Mouse (Mus musculus) CD4-positive helper T cell, adult 2 months (primary cell): ENCODE results near the gene Sdccag8.

Source experiments
- DNase-seq: peaks from one replicate; pipeline ENCODE4 v3.0.0-alpha.2; 2012; ENCODE audit warnings: low read depth, missing footprints, low spot score

The Sdccag8 gene

DNA sequence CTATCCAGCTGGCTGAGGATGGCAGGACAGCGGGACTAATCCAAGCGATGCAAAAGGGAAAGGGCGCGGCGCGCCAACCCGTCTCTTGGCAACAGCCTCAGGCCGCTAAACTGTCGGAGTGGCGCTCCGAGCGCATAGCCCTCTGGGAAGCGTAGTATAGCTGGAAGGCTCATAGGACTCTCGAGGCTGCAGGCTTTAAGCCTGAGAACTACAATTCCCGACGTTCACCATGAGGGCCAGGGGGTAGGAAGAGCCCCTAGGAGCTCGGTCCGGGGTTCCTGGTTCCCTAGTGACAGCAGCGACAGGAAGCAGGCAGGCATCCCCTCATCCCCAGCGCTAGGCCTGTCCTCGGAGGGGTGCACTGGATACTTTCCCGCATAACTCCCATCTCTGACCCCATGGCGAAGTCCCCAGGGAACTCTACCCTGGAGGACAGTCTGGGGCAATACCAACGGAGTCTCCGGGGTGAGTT is at the start of gene Sdccag8:
Gene Sdccag8 (plus strand): TSS at position 70 of the 472 bp plus-strand sequence.
- peak; percentile 96 for DNase-seq

GRCm38 (mm10) chr1:176774533-176774932 is 39.9 kb upstream of the Sdccag8 start:
- no peak for DNase-seq

GRCm38 (mm10) chr1:176789326-176789725 is 25.1 kb upstream of the Sdccag8 start:
- DNase-seq, result no peak

DNA sequence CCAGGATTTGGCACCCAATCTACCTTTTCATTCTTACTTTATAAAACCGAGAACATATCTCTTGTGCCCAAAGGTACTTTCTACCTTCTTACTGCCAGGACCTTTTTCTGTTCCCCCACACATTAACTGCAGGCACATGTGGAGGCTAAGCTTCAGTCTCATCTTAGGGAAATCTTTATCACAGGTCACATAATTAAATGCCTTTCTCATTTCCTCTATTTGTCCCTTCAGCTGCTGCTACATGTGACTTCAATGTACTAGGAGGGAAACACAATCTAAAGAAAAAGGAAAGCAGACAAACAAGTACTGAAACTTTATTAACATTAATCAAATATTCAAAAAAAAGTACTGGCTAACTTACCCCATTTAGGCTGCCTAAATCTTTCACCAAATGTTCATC is 22.3 kb upstream of the Sdccag8 start:
- DNase-seq, result no peak

DNA sequence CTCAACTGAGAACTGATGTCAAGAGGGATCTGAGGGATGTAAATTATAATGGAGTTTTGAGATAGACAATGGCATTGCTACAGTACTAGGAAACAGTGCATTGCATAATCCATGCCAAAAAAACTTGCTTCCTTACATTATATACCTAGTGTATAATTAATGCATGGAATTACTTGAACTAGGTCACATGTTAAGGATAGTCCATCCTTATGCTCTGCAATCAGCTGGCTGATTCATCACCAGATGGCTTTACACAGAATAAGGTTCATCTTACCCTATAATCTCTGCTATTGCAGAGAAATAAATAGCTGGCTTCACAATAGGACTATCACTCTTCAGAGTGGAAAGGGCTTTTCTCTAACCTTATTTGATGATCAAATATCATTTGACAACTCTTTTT is 15.8 kb upstream of the Sdccag8 start:
- no peak for DNase-seq

DNA sequence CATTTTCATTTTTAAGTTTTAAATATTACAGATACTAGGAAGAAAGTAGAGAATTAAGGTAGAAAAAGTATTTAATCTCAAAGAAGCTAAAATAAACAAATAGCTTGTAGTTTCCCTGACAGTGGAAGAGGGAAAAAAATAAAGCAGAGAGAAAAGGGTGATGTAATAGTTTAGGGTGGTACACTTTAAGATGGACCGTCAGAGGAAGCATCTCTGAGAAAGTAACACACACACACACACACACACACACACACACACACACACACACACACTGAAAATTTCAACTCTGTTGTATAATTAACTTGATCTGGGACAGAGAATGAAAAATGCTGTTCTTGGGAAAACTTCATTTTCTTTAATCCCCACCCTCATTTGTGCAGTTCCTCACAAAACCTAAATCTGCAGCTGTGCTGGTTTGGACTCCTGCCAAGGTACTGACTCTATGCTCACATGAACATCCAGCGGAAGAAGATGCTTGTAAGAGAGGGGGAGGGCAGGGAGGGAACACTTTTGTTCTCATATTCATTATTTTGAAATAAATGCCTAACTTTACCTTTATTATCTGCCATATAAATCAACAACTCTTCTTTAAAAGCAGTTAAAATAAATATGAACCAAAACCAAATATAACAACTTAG is 13.6 kb upstream of the Sdccag8 start:
- peak; percentile 74 for DNase-seq

DNA sequence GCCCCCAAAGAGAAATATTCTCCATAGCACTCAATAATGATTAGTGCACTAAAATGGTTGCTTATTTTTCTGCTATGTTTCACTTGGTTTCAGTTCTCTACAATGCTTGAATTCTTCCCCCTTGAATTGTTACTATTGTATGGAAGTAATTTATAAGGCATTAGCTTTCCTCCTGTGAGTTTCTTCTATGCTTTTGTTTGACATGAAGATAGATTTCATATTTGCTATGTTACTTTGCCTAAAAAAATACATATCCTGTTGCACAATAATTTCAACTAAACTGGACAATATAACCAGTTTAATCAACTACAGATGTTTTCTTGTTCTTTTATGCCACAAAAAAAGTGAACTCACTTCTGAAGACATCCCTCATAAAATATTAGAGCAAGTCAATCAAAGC is 4.3 kb upstream of the Sdccag8 start:
- DNase-seq, result no peak

DNA sequence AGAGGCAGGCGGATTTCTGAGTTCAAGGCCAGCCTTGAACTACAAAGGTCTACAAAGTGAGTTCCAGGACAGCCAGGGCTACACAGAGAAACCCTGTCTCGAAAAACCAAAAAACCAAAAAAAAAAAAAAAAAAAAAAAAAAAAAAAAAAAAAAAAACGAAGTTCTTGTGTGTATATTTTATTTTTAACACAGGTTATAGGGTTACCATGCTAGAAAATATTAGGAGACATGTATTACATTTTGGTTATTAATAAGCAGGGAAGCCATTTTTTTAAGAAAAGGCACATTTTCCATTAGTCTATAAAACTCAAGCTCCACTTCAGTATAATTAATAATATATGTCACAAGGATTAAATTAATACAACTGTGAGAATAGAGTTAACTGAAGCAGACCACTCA is 2.6 kb upstream of the Sdccag8 start:
- no peak for DNase-seq

DNA sequence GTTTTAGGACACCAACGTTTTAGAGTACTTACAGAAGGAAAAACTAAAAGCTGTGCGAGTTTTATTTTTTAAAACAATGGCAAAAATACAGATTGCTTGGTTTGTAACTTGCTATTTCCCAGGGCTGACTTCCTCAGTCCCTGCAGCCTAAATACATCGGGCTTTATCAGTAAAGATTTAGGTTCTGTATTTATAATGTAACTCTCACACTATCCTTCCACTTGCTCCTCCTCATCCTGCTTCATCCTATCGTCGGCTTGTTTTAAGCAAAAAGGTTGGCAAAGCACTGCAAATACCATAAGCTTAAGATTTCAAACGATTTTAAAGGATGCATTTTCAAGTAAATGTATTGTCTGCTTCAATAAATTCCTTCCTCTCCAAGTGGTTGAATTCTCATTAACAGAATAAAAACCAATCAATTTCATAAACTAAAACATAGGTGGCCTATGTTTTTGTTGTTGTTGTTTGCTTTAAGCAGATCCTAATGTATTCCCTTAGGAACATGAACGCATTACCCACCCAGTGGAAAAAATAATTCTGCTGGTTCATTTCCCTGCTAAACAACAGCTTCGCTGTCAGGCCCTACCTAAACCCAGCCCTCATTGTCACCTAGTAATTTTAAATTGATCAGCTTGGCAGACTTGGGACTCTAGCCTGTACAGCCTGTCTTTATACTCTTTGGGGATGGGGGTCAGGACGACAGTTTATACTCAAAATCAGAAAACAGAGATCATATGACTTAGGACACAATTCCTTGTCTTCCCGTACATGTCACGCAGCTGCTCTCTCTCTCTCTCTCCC is 1.8 kb upstream of the Sdccag8 start:
- DNase-seq, result peak; percentile 8

DNA sequence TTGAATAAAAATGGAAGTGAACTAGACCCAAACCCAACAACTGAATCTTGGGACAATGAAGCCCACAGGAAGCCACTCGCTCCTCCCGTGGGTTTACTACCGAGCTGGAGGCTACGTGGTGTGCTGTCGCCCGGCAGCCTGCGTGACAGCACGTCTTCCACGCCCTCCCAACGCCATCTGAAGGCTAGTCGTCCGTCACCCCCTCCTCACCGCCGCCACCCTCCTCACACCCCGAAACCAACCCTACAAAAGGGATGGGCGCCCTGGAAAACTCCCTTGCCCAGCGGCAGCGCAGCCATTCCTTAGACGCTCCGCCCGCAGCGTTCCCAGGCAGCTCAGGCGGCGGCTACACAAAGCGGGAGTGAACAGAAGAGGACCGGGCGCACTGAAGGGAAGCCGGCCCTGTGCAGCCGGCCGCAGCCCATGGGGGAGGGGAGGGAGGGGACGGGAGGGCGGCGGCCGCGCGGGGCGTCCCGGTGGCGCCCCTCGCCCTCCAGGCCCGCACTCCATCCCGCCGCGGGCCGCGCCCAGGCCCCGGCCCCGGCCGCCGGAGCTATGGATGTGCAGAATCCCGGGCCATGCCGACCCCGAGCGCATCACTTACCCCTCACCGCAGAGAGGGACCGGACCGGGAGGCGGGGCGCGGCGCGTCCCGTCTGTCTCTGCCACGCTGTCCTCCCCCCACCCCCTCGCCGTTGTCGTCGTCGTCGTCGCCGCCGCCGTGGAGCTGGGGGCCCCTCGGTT is 996 bp upstream of the Sdccag8 start:
- peak; percentile 50 for DNase-seq

DNA sequence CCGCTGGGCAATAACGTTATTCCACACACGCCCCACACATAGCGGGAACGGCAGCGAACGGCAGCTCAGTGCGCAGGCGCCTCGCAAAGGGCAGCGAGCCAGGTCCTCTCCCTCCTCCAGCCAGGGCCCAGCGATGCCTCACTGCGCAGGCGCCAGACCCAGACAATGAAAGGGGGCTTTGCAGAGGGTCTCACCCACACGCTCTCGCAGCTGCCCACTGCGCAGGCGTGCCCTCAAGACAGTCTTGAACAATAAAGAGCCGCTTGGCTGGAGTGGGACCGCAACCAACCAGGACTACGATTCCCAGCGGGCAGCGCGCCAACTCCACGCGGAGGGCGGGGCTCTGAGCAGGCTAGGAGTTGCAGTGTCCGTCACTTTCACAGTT is 432 bp upstream of the Sdccag8 start, which contains the start of gene Cep170:
Gene Cep170 (minus strand): TSS at position 32 of the 385 bp plus-strand sequence.
- DNase-seq, result peak; percentile 89

DNA sequence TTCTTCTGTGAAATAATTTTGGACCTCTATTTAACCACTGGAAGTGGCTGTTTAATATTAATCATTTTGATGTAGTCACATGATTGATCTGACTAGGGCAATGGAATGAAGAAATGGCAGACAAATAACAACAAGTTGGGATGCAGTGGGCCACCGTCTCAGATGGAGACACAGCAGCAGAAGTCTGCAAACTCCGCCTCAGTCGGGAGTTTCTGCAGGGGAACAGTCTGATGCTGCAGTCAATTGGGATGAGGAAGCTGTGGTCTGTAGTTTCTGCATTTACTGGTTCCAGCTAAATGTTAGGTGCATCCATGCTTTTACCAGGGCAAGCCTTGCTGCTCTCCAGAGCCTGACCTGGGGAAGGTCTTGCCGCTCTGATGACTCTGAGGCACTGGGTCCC is 2.3 kb downstream of the Sdccag8 start:
- no peak for DNase-seq

GRCm38 (mm10) chr1:176818147-176818546 is 3.7 kb downstream of the Sdccag8 start:
- no peak for DNase-seq

- DNase-seq, result no peak
Measured at GRCm38 (mm10) chr1:176818763-176819162, 4.3 kb downstream of the Sdccag8 start.

DNA sequence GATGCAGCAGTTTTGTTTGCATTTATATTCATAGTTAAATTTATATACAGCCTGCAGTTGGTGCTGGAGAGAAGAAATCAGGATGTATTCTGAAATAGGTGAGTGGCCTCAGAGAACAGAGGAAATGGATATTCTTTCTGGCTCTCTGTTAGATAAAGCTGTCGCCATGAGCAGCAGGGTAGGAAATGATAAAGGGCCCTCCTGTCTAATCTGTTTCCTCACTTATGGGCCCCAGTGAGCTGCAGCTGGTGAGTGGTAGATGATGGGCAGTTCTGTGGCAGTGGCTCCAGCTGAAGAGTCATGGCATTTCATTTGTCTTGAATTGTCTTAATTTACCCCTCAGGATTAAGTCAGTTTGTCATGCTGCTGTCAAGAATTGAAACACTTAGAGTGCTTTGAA is 7.5 kb downstream of the Sdccag8 start:
- DNase-seq, result no peak

DNA sequence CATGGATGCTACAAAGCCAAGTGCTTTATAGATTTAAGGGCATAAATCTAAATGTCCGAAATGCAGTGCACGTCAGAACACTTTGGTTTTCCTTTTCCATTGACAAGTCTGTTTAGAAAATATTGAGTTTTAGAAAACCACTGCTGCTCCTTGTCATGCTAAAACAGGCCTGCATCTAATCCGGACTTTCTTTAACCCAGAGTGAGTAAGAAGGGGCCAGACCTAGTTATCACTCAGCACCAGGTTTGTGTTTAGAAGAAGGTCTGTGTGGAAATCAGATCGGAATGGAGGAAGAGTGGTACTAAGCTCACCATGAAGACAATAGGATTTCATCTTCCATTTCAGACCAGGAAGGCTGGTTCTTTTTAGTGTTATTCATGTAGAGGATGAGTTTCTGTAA is 8.5 kb downstream of the Sdccag8 start:
- no peak for DNase-seq

DNA sequence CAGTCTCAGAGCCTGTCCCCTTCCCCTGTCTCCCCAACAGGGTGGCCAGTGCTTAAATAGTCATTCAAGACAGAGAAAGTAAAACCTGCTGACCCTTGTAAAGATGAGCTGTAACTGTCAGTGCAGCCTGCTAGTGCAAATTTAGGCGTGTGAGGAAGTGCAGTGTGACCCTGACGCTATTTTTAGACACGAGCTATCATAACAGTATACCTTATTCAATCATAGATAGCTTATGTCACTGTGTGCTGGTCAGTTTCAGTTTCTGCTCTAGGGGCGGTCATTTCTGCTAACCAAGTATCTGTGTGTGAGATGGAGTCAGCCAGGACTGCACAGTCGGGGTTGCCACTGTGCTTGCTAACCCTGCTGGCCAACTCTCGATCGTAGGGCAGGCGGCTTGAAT is 9.4 kb downstream of the Sdccag8 start:
- no peak for DNase-seq

DNA sequence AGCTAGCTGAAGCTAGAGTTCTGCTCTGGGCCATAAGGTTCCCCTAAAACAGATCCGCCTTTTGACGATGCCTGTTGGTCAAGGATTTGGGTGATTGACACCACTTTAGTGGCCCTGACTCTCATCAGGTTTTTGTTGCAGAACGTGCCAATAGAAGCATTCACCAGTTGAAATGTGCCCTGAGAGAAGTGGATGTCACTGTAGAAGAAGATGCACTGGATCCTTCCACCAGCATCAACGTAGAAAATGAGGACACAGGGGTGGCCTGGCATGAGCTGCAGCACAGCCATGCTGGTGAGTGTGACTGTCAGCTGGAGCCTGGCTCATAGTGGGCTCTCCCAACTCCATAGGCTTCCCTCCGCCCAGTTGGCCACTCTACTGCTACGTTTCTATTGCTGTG is 10.2 kb downstream of the Sdccag8 start:
- DNase-seq, result no peak

DNA sequence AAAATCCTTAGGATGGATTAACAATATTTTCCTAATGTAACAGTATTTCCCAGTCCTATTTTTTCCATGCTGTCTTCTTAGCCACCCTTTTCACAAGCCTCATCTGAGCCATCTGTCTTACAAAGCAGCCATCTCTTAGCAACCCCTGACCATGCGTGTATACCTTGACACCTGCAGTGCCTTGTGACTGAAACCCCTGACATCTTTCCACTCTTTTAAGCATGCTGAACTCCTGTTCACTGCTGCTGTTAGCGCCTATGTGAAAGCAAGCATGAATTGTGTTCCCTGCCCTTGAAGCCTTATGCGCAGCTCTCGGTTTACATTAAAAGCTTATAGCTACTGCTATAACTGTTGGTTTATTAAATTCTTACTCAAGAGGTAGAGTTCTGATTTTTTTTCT is 10.6 kb downstream of the Sdccag8 start:
- no peak for DNase-seq

- no peak for DNase-seq
Measured at GRCm38 (mm10) chr1:176826186-176826585, 11.7 kb downstream of the Sdccag8 start.

- no peak for DNase-seq
Measured at GRCm38 (mm10) chr1:176826931-176827330, 12.5 kb downstream of the Sdccag8 start.

DNA sequence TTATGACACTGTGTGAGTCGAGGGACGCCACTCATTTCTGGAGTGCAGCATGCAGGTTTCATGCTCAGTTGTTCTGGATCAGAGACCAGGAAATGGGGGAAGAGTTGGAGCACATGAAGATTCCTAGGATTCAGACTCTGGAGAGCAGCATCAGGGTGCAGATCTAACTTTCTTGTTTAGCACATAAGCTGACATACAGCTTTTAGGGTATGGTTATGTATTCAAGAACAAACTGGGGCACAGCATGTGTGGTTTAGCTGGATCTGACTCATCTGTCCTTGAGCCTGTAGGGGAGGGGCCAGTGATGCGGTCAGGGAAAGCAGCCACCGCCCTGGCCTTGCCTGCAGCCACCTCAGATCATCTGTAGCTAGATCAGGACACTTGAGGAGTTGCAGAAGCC is 12.9 kb downstream of the Sdccag8 start:
- no peak for DNase-seq
